Mouse (Mus musculus): ENCODE measurements at regions not wholly inside any gene's neighbourhood (a gene's known extent, or its start where the extent isn't known, plus 50 kb on each side); places are given as distances from the start of the nearest gene placed in this dataset.
"Not testable (repeated sequence)": the region's sequence is repeated elsewhere in the genome, so short reads cannot be mapped to it uniquely, and the experiment has no call there.

DNA sequence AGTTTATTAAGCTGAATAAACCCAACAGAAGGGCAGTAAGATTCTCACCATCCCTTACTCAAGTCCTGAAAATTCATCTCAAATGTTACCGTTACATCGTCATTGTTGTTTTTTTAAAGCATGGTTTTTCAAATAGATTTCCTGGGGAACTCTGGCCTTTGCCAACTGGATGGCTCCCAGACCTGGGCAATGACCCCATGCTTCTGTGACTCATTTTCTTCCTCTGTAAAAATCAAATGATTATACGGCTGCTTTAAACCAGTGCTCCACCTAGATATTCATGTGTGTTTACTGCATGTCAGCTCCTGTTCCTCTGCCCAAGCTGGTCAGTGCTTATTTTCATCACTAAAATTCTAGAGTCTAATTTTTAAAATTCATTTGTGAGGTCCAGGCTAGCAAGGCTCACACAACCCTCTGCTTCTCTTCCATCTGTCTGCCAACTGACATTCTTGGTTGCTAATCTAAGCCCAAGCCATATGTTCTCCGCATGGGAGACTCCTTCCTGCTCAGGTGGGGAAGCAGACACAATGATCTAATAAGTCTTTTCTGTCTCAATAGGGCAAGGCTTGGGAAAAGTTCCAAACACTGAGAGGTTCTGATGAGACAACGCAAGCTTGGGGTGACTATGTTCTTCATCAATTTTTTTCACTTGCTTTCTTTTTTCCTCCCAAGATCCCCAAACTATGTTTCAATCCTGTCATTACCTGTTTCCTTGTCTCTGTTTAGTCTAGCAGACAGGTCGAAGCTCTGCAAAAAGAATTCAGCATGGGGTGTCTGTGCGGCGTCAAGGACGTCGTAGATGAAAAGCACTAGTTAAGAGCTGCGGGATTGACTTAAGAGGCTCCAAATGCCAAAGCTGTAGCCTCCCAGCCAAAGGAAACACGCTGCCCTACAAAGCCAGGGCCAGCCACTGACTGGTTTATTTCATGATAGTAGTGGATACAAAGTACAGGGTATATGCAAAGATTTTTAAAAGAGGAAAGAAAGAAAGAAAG, 594.7 kb downstream of the Efna5 start:
- DNase-seq, result no peak

DNA sequence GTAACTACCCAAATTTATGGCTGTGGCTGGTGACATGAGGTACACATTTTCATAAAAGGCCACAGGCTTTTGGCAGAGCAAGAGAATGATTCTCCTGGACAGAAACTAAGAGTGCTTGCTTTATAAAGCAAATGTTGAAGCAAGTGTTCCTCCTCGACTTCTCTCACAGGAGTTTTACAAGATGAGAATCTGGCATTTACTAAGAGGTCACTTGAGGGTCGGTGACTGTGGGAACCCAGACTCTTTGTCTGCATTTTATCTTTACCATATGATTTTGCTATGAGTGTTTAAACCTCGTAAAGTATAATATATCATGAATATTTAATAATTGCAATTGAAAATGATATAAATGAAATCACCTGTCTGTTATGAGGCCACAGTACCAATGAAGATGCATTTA, 600.9 kb downstream of the Efna5 start:
- no peak for DNase-seq

DNA sequence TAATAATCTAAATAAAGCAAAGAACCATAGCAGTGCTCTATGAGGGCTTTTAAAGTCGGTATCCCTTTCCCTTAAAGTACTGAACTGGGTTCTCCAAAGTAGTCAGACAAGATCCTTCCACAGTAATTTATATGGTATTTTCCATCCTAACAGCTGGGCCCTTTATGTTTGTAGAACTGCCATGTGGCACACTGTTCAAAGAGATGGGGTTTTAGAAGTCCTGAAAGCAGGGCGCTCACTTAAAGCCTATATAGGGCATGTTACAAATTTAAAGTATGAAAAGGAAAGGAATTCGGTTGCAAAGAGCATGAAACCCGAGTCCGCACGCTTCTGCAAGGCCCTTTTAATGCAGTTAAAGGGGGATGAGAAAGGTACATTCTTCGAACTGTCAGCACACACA, 609.7 kb downstream of the Efna5 start:
- no peak for DNase-seq

DNA sequence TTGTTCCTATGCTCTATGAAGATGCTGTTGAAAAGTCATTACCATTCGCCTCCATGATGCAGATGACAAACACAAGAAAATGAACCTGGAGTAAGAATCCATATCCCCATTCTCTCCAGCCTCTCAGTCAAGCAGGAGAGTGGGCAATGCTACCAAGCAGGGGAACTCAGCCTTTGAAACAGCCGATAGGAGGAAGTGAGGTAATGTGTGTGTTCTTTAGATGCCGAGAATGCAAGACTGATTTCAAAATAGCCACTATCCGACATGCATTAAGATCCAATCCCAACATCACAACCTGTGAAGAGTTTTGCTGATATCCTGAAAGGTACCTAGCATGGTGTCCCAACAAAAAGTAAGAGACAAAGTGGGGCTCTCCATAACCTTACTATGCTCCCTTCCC, 611.8 kb downstream of the Efna5 start:
- no peak for DNase-seq

DNA sequence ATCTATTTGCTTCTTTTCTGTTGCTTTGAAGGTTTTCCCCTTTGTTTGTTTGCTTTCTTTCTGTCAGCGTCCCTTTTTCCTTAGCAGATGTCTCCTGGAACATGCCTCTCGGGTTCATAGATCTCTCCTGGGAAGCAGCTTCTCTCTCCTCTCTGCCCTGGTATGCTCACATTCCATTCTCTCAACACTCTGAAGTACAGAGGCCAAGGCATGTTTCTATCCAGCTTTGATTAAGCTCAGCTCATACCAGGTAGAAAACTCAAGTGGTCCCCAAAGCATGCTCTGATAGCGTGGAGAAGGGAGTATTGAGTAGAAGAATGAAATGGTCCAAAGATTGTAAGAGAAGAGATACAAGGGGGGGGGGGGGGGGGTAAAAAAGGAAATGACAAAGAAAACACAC, 627.7 kb downstream of the Efna5 start:
- DNase-seq, result no peak

DNA sequence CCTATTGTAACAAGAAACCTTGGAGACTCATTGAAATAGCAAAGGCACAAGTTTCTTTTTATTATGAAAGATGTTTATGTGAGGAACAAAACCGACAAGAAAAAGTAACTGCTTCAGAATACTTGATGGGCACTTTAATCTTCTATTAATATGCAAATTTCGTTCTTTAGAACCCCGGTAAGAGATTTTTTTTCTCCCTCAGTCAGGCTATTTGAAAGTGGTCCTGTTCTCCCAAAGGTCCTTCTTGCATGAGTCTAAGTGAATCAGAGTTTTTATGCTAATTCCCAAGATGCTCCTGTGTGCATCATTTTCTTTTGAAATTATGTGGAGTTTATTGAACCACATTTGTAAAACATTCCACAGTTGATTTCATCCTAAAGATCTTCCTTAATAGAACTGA, 633.1 kb downstream of the Efna5 start:
- no peak for DNase-seq

DNA sequence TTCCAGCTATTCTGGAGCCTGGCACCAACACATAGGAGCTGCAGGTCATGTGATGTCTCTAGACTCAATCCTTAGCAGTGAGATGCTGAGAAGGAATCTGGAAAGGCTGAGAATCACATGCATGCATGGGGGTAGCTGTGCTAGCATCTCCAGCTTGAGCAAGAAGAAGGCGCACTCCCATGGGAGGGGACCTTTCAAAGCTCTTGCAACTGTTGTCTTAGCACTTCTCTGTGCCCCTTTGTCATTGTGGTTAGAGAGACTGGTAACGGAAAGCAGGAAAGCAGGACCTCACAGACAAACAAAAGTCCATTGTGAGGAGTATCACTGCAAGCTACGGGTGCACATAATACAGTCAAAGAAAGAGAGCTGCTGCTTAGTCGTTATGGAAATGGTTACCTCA, 634.5 kb downstream of the Efna5 start:
- DNase-seq, result no peak

DNA sequence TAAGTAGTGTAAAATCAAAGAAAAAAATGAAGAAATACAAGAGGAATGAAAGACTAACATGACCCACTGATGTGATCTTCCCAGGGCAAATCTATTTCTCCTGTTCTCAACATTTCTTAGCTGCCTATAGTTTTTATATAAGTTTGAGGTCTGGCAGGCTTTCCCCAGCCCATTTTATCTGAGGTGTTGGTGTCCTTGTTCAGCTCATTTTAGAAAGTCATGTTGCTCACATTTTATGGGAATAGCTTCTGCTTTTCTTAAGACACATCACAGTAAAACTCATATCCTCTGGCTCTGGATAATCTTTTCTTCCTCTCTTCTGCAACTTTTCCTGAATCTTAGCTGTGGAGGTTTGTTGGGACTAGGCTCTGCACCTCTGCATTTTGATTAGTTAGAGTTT, 650.2 kb downstream of the Efna5 start:
- DNase-seq, result no peak

DNA sequence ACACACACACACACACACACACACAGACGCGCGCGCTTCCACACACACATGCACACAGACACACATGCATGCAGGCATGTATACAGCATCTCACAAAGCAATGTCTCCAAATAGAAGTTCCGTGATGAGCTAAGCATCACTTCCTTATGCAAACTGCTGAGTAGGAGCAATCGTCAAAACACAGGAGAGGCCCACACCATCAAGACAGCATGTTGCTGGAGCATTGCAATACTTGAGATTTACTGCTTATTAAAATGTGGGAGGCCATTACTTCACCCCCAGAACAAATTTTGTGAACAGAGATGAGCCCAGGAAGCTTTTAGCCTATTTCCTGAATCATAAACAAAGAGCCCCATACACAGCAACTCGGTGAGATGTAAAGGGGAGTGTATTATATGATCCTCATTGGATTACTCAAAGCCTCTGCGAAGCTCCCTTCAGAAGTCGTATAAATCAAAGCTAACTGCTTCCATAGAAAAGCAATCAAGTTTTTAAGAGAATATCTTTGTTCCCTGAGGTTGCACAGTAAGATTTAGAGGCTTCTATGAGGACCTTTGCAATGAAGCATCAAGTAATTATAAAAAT, 670.6 kb downstream of the Efna5 start:
- DNase-seq, result no peak

DNA sequence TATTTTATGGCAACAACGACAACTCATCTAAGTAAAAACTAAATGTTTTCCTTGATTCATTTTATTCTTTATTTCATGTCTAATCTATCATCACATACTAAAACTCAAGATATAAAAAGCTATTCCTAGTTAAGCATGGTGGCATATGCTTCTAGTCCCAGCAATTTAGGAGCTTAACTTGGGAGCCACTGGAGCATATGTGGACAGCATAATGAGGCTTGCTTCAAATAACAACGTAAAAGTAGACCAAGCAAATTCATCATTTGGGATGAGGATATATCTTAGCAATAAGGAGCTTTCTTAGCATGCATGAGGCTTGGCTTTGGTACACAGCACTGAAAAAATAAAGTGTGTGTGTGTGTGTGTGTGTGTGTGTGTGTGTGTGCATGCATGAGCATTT, 678.5 kb downstream of the Efna5 start:
- DNase-seq, result no peak

DNA sequence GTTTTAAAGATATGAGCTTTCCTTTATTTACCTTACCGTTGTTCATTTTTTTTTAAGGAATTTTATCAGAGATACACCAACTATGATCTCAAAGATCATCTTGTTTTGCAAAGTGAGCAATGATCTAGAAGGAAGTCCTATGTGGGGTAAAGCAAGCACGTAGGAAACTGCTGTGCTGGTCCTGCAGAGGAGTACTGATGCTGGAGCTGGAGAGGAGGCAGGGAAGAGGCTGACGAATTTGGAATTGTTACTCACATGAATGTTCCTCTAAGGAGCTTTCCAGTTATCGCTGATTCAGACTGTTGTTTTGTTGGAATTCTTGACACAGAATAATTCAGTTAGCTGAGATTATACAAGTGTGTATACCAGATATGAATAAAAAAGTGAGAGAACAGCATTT, 680.6 kb downstream of the Efna5 start:
- no peak for DNase-seq

DNA sequence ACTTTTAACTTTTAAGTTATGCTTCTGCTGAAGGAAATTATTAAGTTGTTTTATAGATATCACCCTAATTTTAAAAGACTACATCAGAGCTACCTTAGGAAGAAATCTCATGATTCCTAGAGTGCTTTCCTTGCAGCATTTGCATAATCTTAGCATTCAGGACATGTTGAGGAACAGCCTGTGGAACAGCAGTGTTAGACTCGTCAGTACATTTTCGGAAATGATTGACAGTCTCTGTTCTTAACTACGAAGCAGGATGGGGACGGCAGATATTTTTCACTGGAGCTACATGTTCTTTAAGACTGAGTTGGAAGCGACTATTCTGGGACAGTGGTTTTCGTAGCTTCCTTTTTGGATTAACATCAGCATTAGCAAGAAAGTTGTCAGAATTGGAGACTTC, 681.6 kb downstream of the Efna5 start:
- no peak for DNase-seq

DNA sequence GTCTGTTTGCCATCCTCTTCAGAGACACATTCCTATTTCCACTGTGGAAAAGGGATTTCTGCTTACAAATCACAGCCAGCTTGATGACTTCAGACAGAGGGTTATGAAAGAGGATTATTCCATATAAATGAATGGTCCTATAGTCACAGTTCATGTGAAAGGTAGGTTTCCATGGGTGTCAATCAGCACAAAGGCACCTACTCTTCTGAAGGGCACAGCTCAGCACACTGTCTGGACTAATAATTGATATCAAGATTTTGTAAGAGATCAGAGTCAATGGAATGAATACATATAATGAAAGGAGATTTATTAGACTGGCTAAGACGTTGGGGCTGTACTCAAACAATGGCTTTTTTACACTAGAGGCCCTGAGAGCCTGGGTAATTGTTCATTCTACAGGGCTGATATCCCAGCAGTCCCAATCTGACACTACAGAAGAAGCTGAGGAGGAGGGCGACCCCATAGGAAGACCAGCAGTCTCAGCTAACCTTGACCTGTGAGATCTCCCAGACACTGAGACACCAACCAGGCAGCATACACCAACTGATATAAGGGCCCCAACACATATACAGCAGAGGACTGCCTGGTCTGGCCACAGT, 702.4 kb downstream of the Efna5 start:
- no peak for DNase-seq

DNA sequence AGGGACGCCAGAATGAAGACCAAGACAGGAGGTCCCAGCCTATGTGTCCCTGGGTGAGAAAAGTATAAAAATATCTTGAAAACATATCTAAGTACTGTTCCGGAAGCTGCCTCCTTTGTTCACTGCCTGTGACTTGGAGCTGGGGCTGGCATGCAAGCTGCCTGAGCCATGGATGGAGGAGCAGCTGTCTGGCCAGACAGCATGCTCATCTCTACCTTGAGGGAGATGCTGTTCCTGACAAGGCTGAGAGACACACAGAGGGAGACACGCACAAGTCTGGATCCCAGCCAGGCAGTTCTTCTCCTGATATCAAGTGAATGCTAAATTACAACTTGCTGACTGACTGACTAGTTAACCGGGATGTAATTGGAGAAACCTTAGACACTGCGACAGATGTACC, 704.8 kb downstream of the Efna5 start:
- DNase-seq, result no peak

DNA sequence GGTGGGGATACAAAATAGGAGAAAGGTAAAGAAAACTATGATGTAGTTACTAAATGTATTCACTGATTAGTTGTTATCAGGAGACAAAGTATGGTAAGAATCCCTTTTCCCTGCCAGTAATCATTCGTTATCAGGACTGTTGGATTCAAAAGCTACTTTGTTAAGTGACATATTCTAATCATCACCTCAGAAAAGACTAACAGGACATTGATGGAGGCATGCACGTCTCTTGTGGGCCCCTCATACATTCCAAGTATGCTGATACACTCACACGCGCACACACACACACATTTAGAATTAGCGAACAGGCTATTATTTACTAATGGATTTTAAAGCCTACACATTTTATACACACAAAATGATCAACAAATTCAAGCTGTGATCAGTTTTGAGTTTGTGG, 708.8 kb downstream of the Efna5 start:
- DNase-seq, result no peak

DNA sequence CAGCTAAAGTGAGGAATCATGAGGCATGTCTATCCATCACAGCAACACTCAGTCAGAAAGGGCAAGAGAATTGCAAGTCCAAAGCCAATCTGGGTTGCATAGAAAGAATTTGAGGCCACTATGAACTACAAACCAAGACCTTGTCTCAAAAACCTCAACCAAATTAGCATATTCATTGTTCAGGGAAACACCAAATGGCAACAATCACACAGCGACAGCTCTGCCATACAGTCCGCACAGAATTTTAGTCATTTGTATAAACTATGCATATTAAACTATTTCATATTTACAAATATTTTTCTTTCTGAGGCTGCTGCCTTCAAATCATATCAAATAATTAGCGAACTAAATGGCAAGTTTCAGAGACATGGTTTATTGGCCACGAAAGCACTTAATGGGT, 709.6 kb downstream of the Efna5 start:
- DNase-seq, result no peak

DNA sequence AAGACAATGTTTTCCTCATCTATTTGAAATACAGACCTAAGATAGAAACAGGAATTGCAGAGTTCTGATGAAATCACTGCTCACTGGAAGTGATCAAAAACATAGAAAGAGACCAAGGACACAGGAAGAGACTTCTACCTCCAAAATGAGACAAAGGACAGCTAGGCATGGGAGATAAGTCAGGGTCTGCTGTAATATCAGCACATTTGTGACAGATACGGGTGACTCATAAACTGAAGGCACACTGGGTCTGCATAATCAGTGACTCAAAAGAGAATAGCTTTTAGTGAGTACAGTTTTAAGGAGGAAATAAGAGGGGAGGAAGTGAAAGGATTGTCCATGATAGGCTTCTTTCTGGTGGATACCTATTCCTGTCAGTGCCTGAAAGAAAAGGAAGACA, 719.7 kb downstream of the Efna5 start:
- no peak for DNase-seq

DNA sequence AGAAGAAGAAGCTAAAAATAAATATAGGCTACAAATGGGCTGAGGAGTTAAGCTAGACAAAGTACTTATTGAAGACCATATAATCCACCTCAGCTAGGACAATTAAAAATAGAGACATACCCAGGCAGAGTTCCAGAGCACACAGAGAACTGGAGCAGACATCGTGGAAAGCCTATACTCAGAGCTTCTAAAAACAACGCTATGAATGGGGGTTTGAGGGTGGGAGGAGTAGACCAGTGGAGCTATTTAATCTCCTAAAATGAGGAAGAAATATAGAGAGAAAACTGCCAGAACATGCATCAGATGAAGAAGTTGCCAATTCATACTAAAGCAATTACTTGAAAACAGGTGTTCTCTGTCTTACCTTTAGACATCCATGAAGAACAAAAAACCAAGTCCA, 720.8 kb downstream of the Efna5 start:
- DNase-seq, result no peak

DNA sequence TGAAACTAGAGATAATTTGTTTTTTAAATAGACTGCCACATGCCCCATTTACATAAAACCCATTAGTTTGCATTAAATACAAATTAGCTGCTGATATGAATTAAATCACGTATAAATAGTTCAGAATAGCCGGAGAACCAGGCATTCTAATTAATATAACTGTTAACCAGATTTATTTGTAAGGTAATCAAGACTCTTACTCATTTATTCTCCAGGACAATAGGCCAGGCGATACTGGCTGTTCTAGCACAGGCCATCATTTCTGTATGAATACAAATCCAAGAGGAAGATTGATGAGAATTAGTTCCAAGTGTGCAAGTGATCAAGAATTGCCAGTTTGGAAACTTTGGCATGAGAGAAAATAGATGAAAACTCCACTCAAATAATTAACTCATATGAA, 746.1 kb downstream of the Efna5 start:
- DNase-seq, result no peak

DNA sequence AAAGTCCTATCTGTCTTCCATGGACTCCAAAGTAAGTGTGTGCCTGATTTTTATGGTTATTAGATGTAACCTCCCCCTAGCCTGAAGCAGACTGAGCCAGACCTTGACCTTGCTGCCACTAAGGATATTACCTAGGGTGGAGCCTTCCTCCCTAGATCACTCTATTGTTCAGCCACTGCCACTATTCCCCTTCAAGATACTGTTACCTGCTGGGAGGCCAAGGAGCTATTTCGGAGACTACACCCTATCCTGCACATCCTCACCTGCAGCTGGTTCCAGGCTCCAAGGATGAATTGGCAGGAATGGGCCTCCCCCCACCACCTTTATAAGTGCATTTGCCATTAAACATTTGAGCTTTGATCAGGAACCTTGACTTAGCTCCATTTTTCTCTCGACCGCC, 769.4 kb downstream of the Efna5 start:
- DNase-seq, result not testable (repeated sequence)

DNA sequence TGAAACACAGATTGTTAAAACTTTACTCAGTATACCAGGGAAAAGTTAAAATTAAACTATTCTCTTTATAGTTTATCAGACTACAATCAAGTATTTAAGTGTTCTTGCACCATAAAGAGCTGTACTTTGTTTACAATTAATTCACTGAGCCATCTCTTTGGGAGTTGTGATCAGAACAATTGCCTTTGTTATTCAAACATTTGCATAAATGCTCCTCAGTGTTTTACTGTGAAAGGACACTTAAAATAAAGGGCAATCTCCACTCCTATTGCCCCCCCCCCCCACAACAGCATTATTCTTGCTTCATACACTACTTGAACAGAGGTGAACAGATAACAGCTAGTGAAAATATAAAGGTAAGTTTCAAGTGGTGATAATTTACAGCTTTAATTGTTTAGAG, 772.1 kb downstream of the Efna5 start:
- no peak for DNase-seq

DNA sequence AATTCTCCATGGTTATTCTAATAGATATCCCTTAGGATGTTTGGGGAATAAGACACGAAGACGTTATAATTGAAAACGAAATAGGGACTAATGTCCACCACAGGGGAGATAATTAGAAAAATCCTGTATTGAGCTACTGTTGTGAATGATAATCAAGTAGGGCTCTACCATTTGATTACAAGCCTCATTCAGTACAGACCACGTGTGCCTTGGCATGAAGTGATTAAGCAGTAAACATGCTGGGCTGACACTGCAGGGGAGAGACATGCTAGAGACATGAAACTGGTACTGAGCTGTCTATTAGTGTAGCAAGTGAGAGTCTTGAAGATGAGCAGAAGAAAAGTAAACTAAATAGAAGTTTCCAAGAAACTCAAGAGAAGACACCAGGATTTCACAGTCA, 797.8 kb downstream of the Efna5 start:
- DNase-seq, result no peak

DNA sequence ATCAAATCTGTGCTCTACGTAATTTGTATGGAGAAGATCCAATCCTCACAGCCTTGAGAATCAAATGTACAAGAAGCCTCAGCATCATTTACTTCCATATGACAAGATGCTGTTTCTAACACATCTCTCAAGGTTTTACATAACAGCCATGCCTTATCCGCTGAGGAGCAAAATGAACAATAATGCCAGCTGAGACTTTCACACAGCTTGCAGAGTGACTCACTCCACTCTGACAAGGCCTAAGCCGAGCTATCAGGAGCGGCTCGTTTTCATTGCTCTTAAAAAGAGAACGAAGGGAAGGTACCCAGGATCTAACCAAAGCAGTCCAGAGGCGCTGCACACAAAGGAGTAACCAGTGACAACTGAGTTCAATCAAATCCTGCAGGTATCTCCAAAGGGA, 803.5 kb downstream of the Efna5 start:
- DNase-seq, result no peak

DNA sequence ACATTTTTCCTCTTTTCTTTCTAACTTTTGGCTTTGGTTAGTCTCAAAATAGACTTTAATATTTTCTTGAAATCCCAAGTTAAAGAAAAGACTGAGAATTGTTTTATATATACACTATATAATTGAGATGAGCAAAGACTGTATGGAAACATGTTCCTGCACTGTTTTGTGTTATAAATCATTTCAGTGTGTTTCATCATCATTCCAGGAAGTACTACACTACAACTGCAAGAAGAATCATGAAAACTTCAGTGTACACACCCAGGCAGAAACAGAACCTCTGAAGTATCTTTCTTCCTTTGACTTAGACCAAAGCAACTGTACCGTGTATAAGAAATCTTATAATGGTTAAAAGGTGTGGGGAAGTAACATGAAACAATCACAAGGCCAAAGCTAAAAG, 816.2 kb downstream of the Efna5 start:
- DNase-seq, result no peak

Data from lung, postnatal 4 days (tissue).